Mouse (Mus musculus) lung, adult 2 months (tissue): ENCODE measurements around the gene Odf3l2.

ENCODE experiments used
- CTCF ChIP-seq: fragments of 200-500 bp; IDR thresholded peaks from 2 replicates; pipeline ENCODE4 v1.5.1; 2011; ENCODE audit warnings: mild to moderate bottlenecking, low read length, control low read depth; ENCODE audit not compliant: insufficient read depth
- POLR2A ChIP-seq: fragments of 200-500 bp; IDR thresholded peaks from 2 replicates; pipeline ENCODE4 v1.6.1; 2011; ENCODE audit warnings: low read depth, mild to moderate bottlenecking, control low read depth, low read length, borderline replicate concordance; ENCODE audit errors: extremely low read depth

- TF ChIP-seq POLR2A (no peak), CTCF (no peak)
Observed at GRCm38 (mm10) chr10:79686219-79686618, 40.7 kb upstream of the Odf3l2 start.
